Mouse (Mus musculus): ENCODE measurements around the gene Tff2.

GRCm38 (mm10) chr17:31113191-31113856, 30.8 kb downstream of the Tff2 start:
- no peak for TF ChIP-seq POLR2A (IDR thresholded peaks at IDR 0.05; ENCODE audit: low read depth, low read length)
- no peak for TF ChIP-seq CTCF (IDR thresholded peaks at IDR 0.05; ENCODE audit: extremely low read depth, insufficient read length, insufficient replicate concordance, low read depth, low read length)
